Mouse (Mus musculus): ENCODE measurements at regions not wholly inside any gene's neighbourhood (a gene's known extent, or its start where the extent isn't known, plus 50 kb on each side); places are given as distances from the start of the nearest gene placed in this dataset.
"Not testable (repeated sequence)": the region's sequence is repeated elsewhere in the genome, so short reads cannot be mapped to it uniquely, and the experiment has no call there.

GRCm38 (mm10) chr13:44679457-44679856 is 49.8 kb upstream of the Jarid2 start:
- H3K9me3 ChIP-seq (ENCODE audit: control insufficient read depth, low read length); H3K27ac ChIP-seq (ENCODE audit: low read length); H3K4me2 ChIP-seq (ENCODE audit: low read depth, low read length); H3K27me3 ChIP-seq (replicated peaks; ENCODE audit: control insufficient read depth, insufficient read depth, low read length); H3K4me3 ChIP-seq (ENCODE audit: low read length); H3K9ac ChIP-seq (ENCODE audit: low read depth, low read length); ATAC-seq; H3K4me1 ChIP-seq (ENCODE audit: control insufficient read depth, insufficient read depth, low read length); H3K36me3 ChIP-seq (ENCODE audit: control insufficient read depth, insufficient read depth, low read length): not testable (repeated sequence)
- WGBS = 99% methylated on average over 7 of the region's 7 CpGs

All from intestine, embryonic 16.5 days (tissue).